Mouse (Mus musculus) spleen, postnatal 14 days (tissue): ENCODE data around the gene Raly.
A peak's percentile ranks its signal among the peaks of the same experiment; 100 is the strongest.
"Not testable (repeated sequence)": the region's sequence is repeated elsewhere in the genome, so short reads cannot be mapped to it uniquely, and the experiment has no call there.

Source experiments
- DNase-seq, 2 experiments: peaks; one replicate each; pipeline ENCODE4 v3.0.0; 2021 to 2022; ENCODE audit warnings: low spot score in 2 of 2

Raly gene

GRCm38 (mm10) chr2:154834149-154834865, 43.4 kb downstream of the Raly start:
- no peak for DNase-seq

GRCm38 (mm10) chr2:154836537-154836936, 45.6 kb downstream of the Raly start:
- no peak for DNase-seq

GRCm38 (mm10) chr2:154848086-154848485, 57.2 kb downstream of the Raly start:
- no peak for DNase-seq

DNA sequence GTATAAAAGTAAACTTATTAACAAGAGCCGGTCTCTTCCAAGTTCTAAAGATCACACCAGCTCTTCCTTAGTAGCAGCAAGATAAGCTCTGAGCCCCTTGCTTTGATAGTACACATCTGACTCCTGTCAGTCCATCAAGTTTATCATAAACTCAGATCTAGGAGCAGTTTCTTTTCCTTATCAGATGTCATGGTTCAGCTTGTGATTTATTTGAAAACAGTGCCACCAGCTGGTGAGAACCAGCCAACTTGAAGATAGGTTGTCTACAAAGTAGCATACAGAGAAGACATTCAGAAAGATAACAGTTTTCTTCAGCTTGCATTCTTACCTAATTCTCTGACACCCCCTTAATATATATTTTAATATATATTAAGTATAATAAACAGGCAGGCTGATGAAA, 64.5 kb downstream of the Raly start:
- DNase-seq: peak; percentile 12 to 31

GRCm38 (mm10) chr2:154863672-154864071, 72.8 kb downstream of the Raly start:
- no peak for DNase-seq

GRCm38 (mm10) chr2:154865696-154866095, 74.8 kb downstream of the Raly start:
- no peak for DNase-seq

DNA sequence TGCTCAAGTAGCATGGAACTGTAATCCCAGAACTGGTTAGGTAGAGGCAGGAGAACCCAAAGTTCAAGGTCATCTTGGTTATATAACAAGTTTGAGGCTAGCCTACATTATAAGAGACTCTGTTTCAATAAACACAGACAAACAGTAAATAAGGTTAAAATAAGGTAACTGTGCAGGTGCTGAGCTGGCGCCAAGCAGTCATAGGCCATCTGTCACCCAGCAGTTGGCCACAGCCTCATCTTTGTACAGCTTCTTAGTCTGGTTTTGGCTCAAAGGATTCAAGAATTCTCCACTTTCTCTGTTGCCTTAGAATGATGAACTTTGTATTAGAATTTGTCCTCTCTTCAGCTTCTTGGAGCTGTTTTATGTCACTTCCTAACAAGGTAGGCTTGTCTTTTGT, 77.2 kb downstream of the Raly start:
- no peak for DNase-seq

- DNase-seq: no peak
Measured at GRCm38 (mm10) chr2:154869954-154870641, 79.2 kb downstream of the Raly start.

DNA sequence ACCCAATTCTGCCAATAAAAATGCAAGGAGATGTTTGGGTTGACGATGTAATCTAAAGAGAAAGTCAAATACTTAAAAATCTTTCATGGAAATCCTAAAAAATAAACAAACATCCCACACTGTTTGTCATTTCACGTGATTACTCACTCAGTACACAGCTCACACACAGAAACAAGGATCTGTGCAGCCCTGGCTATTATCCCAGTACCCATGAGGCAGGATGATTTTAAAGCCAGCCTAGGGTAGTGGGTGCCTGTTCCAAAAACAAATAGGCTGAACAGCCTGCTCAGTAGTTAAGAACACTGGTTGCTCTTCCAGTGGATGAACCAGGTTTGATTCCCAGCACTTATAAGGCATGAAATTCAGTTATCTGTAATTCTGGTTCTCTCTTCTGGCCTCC, 85.7 kb downstream of the Raly start:
- DNase-seq: no peak

GRCm38 (mm10) chr2:154891585-154891984, 100.7 kb downstream of the Raly start:
- DNase-seq: no peak

- DNase-seq: peak; percentile 91 to 93
Measured at GRCm38 (mm10) chr2:154892201-154893044, 101.5 kb downstream of the Raly start, which contains the start of gene Eif2s2. Gene Eif2s2 (minus strand): TSS chr2:154892935.

- no peak for DNase-seq
Measured at GRCm38 (mm10) chr2:154893045-154893385, 102.1 kb downstream of the Raly start.

DNA sequence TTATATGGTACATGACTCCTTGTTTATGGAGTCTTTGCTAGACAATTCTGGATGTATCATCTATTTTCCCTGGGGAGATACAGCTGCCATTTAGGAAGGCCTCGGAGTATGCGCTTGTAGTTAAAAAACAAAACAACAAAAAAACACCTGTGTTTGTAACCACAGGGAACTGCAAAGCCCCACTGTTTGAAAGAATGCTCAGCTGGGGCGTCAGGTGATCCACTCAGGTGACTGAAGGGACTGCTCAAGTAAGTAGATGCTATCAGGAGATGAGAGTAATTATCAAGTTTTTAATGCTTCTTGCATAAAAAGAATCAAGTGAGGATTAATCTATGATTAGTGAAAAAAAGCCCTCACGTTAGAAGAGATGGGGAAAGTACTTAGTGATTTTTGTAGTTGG, 102.7 kb downstream of the Raly start:
- no peak for DNase-seq

GRCm38 (mm10) chr2:154899004-154899403, 108.1 kb downstream of the Raly start:
- not testable (repeated sequence) for DNase-seq

- DNase-seq: not testable (repeated sequence)
Measured at GRCm38 (mm10) chr2:154899412-154899811, 108.5 kb downstream of the Raly start.

DNA sequence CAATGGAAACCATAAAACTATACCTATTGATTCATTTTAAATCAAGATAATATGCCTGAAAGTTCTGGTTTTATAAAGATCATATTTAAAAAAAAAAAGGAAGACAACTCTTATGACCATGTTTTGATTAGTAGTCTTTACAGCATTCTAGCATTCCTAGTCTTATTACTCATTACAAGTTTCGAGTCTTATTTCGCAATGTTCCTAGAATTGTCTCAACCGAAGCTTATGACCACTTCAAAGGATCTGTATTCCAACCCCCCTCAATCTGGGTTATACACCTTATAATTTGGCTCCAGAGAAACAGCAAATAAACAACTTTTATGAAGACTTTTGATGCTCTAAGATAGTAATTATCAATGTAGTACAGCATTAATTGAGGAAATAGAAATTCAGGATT, 111.2 kb downstream of the Raly start:
- DNase-seq: no peak

GRCm38 (mm10) chr2:154905796-154906195, 114.9 kb downstream of the Raly start:
- DNase-seq: no peak

GRCm38 (mm10) chr2:154908223-154908622, 117.3 kb downstream of the Raly start:
- DNase-seq: not testable (repeated sequence)

GRCm38 (mm10) chr2:154909789-154910188, 118.9 kb downstream of the Raly start:
- no peak for DNase-seq

GRCm38 (mm10) chr2:154915922-154916541, 125.1 kb downstream of the Raly start:
- DNase-seq: no peak

GRCm38 (mm10) chr2:154916547-154916946, 125.7 kb downstream of the Raly start:
- DNase-seq: no peak
